Mouse (Mus musculus): Measurements from ENCODE around the gene Bach2.
A peak's percentile ranks its signal among the peaks of the same experiment; 100 is the strongest.

Gene Bach2

DNA sequence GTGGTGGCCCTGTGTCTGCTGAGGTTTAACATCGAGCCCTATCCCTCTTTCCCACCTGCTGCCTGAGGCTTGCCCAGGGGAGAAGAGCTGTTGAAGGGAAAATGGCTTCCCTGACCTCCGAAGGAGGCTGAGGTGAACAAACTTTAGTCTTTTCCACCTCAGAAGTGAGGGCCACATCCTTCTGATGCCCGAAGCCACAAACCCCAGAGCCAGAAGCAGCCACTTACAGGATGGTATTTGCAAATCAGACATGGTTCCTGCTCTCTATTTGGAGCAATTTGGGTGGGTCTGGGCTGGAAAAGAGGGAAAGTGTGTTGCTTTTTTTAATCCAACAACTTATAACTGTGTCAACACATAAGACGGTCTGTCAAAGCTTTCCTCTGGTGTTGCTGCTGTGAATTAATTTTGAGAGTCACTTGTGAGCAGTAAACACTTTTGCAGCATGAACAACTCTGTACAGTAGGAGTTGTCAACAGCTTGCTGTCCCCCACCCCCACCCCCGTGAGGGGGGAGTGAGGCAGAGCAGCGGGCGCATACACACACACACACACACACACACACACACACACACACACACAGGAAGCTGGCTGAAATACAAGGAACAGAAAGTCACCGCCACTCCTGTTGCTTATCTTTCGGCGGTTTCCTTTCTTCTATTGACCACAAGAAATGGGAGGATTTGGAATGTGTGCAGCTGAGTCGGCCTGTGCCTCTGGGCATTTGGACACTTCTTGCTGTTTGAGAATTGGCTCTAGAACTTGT lies 149.1 kb downstream of the Bach2 start:
- DNase-seq (ENCODE audit: low spot score in 2 of 2), result peak; percentile 76 to 84

DNA sequence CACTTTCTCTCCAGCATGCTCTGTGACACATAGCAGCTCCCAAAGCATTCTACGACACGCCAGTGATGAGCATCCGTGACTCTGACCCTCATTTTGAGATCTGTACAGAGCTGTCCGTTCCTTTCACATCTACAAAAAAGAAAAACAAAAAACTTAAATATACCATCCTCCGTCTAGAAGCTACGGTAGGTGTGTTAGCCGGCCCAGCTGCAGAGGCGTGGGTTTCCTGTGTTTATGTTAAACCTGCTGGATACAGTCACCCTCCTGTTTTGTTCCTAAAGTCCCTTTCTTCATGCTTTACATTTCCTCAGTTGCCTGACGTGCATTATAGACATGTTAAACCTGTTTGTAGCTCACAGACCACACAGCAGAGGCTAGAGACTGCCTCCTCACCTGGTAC lies 150.0 kb downstream of the Bach2 start:
- no peak for DNase-seq (ENCODE audit: low spot score in 2 of 2)

DNA sequence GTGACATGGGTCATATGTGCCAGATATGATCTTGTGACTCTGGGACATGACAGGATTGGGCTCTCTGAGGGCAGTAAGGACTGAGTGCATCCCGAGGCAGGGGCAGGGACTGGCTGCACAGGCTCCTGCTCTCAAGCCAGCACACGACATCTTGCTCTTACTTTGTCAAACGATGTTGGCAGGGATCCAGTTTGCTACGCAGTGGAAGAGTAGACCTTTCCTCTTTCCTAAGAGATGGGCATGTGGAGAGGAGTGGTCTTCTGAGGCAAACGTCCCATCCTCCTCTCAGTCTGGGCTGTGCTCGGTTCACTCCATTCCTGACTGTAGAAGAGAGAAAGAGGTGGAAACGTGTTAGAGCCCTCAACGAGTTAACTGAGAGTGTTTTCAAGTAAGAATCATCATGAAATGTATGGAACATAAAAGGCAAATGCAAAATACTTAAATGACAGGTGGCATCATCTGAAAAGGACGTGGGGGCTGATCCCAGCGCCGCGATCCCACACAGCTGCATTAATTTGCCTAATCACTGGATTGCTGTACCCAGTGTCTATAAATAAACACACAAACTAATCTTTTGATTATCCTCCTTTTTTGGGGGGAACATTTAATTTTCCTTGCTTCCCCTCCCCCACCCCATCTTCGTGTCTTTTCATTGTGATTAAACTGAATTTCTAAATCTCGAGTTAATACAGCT lies 150.7 kb downstream of the Bach2 start:
- DNase-seq (ENCODE audit: low spot score in 2 of 2), result no peak

DNA sequence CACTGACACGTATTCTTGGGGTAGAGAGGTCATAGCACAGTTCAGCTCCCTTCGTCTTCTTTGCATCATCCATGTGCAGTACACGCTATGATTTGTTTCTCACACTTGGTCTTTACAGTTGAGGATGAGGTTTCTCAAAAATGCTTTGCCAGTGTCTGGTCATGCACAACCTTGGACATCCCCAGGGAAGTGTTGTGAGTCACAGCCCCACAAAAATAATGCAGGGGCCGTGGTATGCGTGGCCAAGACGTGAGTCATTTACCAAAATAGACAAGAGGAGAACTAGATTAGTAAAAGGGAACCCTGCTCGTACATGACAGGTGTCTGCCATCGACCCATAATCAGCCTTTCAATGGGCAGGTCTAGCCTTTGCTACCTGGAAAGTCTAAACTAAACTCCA lies 152.7 kb downstream of the Bach2 start:
- DNase-seq (ENCODE audit: low spot score in 2 of 2), result no peak

DNA sequence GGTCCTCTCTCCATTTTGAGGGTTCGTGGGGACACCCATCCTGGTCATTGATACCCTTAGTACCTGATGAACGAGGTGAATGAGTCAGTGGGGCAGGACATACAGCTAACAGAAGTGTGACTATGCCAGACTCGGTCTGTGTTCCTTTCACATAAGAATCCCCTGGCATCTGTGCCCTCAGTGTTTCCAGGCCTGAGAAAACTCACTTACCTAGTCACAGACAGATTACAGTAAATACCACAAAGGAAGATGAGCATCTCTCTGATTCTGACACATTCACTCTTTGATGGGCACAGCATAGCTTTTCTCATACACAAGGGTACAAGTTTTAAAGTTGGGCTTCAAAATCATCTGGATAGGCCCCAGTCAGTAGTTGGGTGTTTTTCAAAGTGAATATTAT lies 154.6 kb downstream of the Bach2 start:
- no peak for DNase-seq (ENCODE audit: low spot score in 2 of 2)

DNA sequence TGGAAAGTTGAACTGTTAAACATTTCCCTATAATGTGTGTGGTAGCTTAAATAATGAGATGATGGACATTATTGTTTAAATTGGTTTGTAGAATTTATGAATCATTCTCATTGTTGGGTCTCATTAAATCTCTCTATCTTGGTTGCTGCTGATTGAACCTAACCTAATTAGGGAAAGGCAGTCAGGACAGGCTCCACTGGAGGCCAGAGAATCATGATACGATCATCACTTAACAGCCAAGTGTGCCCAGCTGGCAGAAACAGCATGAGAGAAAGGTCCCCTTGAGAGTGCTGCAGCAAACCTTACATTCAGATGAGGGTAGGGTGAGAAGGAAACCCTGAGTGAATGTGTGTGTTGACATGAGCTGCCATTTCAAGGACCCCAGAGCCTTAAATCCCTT lies 155.3 kb downstream of the Bach2 start:
- no peak for DNase-seq (ENCODE audit: low spot score in 2 of 2)

DNA sequence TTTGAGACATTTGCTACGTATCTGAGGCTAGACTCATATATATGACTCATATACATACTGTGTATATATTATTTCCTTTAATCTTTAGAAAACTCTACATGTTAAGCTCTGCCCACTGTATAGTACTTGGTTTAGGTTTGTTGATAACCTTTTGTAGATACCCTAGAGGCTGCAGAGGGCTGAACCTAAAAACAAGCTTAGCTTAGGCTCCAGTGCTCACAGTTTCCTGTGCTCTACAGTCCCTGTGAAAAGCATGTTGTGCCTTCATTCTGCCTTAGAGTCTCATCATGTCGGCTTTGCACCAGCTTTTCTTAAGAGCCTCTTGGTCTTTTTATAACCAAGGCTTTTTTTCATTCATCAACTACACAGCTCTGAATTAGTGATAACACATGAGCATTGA lies 156.2 kb downstream of the Bach2 start:
- no peak for DNase-seq (ENCODE audit: low spot score in 2 of 2)

DNA sequence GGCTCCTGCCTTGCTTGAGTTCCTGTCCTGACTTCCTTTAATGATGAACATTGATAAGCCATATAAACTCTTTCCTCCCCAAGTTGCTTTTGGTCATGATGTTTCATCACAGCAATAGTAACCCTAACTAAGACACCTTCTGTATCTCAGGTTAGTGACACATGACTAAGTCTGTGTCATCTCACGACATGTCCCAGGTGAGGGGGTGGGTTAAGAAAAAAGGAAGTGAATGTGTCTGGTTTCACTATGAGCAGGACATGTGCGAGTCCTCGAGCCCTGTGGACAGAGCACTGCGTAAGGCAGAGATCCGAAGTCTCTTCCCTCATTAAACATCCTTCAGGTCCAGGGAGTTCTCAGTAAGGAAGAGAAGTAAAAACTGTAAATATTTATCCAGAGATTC lies 162.9 kb downstream of the Bach2 start:
- no peak for DNase-seq (ENCODE audit: low spot score in 2 of 2)

DNA sequence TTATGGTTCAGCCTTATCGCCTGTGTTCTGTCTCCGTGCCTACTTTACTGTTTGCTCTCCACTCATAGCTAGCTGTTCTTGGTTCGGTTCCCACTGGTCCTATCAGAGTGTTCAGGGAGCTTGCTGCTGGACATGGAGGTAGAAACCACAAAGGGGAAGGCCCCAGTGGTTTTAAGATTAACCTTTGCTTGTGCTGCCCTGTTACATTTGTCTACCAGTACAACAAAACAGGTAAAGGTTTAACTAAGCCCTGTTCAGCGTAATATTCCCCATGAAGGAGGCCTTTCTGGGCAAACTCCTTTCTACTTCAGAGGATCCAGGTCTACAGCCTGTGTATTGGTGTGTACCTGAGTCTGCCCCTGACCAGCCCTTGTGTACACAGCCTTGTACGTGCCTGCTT lies 164.9 kb downstream of the Bach2 start:
- DNase-seq (ENCODE audit: low spot score in 2 of 2), result no peak

DNA sequence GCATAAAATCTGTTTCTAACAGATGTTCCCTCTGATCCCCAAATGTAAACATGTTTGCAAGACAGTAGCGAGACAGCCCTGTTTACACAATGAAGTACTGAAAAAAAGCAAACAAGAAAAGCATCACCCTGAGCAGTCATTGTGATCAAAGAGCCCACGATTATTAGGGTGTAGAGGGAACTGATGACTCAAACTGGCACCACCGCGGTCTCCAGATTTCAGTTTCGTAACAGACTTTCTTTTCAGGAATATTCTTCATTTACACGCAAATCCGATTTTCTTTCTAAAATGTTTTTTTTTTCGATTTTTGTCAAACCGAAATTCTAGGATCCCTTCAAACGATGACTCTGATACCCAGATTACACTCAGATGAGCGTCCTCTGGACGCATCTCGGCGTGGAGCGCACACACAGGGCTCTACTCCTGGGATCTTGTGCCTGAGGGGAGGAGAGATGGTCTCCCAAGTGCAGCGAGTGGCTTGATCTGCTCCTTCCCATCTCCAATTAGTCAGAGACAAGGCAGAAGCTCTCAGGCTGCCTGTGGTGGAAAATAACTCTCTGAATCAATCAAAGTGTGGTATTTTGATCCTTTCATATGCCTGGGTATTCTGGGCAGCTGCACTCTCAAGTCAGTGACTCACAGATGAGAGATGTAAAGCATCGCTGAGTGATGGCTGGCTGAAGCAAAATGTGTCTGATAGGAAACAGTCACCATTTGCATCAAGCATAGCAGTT lies 166.7 kb downstream of the Bach2 start:
- DNase-seq (ENCODE audit: low spot score in 2 of 2), result peak in 1 of 2 experiments; percentile 63

DNA sequence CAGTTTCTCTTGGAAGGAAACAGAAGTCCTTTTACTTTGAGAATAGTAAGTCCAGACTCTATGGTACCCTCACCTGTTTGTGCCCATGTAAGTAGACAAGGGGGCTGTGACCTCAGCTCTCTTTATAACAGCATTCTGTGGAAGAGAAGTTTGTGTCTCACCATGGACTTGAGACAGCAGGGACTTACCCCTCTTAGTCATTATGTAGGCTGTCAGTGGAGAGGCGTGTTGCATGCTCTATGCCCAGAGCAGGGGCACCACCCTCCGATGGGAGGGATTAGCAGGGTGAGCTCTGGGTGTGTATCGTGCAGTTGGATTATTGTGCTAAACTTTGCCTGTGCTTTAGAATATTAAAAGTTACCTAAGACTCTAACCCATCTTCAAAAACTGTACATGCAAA lies 167.4 kb downstream of the Bach2 start:
- DNase-seq (ENCODE audit: low spot score in 2 of 2), result no peak

DNA sequence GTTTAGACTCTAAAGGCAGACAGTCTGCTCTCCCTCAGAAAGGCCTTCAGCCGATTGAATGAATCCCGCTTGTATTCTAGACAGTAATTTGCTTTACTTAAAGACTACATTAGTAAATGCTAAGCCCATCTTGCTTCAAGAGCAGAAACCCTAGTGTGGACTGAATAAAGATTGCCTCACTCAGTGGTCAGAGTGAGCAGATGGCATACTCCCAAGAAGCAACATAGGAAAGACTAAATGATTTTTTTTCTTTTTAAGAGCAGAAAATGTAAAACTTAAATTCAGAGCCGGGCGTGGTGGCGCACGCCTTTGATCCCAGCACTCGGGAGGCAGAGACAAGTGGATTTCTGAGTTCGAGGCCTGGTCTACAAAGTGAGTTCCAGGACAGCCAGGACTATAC lies 169.9 kb downstream of the Bach2 start:
- DNase-seq (ENCODE audit: low spot score in 2 of 2), result no peak

DNA sequence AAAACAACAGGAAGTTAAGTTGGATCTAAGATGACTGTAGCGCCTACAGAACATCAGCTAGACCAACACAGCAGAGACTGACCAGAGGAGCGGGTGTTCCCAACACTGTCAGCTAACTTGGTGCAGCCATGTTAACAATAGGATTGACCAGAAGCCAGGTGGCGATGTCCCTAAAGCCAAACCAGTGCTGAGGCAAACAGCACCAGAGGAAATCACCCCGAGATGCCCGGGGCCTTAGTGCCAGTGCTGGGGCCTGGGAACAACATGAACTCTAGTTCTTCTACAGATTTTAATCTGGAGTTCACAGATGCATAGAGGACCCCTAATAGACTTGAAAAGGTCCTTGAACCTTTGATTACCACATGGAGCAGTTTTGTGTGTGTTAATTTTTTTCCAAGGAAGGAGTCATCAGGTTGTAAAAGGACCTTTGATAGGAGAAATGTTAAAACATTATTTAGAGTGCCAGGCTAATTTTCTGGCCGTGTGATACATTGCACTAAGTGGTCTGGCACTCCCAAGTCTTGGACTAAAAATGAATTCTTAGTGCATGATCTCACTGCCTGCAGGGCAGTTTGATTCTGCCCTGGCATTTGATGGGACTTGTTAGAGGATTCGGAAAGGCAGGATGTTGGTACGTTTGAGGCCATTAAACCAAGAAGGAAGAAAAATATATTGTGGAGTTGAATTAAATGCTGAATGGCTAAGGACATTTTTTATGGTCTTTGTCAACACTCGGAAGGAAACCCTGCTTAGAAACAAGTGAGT lies 170.7 kb downstream of the Bach2 start:
- no peak for DNase-seq (ENCODE audit: low spot score in 2 of 2)

DNA sequence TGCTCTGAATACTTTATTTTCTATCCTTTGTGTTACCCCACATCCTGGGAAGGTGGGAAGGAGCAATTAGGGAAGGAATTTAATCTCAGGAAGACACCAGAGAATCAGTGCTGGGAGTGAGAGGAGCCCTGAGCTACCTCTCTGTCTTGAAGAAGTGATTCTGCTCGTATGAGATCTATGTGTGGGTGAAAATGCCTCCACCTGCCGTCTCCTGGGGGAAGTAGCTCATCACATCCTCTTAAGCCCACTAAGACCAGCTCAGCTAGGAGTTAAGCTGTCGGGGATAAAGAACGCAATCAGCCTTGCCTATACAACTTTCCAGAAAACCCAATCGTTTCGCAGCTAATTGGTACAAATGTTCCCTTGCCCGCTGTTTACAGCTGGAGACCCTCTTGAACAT lies 174.5 kb downstream of the Bach2 start:
- DNase-seq (ENCODE audit: low spot score in 2 of 2), result no peak

DNA sequence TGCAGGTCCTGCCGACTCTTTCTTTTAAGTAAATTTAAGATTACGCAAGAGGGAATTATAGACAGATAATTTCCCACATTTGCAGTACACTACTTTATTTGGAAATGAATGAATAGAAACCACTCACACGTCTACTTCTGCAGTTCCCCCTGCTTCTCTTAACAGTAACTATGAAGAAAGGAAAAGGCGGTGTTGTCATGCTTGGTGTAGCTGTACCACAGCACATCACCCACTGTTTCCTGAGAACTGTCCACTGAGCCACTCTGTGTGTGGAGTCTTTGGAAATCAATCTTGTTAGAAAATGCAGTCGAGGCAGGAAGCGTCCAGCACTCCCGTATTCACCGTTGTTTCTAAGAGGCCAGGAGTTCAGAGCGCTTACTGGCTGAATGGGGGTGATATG lies 174.9 kb downstream of the Bach2 start:
- no peak for DNase-seq (ENCODE audit: low spot score in 2 of 2)

DNA sequence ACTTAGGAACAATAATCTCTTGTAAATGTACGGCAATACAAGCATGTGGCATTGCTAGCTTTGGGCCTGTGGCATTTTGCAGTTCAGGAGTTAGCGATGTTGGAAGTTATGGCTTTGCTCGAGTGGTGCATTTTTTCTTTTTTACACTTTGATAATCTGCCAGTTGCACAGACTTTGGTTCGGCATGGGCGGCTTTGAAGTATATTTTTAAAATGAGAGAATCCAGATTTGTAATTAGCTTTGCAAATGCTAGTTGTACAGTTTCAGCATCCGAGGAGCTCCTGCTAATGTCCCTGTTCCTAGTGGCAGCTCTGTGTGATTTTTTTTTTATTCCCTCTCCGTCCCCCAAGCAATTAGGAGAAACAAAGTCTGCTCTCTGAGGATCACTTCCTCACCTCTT lies 176.4 kb downstream of the Bach2 start:
- no peak for DNase-seq (ENCODE audit: low spot score in 2 of 2)

DNA sequence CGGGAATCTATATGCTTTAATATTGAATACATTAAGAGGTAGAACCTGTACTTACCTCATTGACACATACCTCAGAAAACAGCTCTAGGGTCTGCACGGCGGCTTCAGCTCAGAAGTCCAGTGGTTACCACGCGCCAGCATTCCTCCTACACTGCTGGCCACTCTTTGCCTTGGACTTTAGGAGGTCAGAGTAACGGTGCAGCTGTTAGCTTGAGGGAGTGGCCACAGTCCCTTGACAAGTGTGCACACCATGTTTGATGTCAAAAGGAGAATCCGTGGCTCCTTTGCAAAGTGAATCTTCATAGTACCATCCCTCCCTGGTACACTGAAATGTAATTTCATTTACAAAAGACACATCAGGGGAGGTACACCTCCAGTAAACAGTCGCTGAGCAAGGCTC lies 179.3 kb downstream of the Bach2 start:
- no peak for DNase-seq (ENCODE audit: low spot score in 2 of 2)

DNA sequence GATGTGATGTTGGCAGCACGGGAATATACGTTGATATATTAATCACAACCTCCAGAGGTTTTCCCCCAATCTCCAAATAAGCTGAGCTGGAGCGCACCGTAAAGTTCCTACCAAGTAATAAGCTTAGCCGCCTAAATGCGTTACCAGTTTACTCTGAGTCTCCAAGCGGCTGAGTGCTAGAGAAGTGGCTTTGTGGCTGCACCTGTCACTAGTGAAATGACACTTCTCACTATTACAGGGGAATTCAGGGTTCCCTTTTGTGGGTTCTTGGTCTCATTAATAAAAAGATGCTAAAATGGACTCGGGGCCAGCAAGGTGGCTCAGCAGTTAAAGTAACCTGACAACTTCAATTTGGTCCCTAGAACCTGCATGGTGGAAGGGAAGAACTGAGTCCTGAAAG lies 183.0 kb downstream of the Bach2 start:
- DNase-seq (ENCODE audit: low spot score in 2 of 2), result no peak

DNA sequence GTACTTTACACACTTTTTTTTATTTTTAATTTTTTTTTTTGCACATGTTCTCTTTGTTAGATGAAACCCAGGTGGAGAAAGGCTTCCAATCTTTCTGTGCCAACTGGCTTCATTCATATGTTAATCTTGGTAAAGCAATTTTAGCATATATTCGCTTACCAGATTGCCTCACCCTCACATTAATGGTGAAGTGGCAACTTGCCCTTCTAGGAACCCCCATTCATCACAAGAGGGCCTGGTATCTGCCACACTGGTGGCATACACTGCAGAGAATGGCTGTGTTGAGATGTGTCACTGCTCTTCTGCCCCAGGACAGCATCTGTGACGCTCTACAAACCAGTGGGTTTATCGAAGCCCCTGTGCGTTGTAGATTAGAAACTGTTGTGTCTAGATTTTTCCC lies 183.8 kb downstream of the Bach2 start:
- DNase-seq (ENCODE audit: low spot score in 2 of 2), result no peak

DNA sequence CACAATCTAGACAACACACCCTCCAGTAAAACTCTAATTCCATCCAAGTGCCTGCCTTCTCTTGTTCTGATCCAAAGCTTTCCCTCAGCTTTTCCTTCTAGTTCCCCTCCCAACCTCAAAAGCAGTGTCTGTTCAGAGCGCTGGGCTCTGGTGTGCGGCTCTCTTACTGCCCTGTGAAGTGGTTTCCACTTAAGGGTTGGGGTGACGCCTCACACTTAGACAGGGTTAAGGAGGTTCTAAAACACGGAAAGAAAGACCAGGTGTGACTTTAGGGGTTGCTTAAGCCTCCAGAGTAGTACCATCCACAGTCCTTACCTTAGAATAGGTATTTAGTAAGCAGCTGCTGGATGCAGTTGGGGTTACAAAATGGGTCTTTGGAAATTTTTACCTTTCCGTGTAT lies 185.1 kb downstream of the Bach2 start:
- DNase-seq (ENCODE audit: low spot score in 2 of 2), result no peak

DNA sequence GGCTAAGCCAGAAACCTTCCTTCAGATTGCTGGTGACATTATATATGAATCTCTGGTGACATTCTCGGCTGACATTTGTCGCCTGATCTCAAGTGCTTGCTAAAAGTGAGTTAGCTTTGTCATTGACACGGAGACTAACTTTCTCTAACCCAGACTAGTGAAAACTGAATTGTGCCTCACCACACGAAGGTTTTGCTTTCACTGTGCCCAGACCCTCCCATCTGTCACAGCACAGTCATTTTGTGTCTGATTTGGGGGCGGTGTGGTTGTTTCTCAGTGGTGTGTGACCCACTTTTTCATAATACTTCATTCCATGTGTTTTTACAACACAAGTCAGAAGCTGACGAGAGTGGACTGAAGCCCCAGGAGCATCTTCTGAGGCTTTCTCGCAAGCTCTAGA lies 185.8 kb downstream of the Bach2 start:
- no peak for DNase-seq (ENCODE audit: low spot score in 2 of 2)

DNA sequence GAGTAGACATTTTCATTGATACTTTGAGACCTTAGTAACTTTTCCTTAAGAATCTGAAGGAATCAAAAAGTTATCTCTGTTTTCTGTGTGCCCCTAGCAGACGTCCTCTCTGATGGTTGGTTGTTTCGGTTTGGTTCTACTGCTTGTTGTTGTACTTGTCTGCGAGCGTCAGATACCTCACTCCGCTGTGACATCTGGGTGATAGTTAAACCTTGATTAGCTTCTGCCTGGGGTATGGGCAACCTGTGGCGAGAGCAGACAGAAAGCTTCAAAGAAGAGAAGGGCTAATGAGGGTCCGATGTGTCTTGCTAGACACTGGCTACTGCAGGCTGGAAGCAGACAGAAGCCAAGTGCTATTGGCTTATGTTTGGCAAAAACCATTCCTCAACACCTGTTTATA lies 186.5 kb downstream of the Bach2 start:
- DNase-seq (ENCODE audit: low spot score in 2 of 2), result no peak
